Mouse (Mus musculus) right cerebral cortex, postnatal 36 days (tissue): ENCODE measurements at regions not wholly inside any gene's neighbourhood (a gene's known extent, or its start where the extent isn't known, plus 50 kb on each side); places are given as distances from the start of the nearest gene placed in this dataset.
"Not testable (repeated sequence)": the region's sequence is repeated elsewhere in the genome, so short reads cannot be mapped to it uniquely, and the experiment has no call there.

ENCODE experiments used
- DNase-seq, 2 experiments: peaks; one replicate each; pipeline ENCODE4 v3.0.0; 2022; ENCODE audit warnings: low spot score in 2 of 2, mixed read lengths in 1 of 2

DNA sequence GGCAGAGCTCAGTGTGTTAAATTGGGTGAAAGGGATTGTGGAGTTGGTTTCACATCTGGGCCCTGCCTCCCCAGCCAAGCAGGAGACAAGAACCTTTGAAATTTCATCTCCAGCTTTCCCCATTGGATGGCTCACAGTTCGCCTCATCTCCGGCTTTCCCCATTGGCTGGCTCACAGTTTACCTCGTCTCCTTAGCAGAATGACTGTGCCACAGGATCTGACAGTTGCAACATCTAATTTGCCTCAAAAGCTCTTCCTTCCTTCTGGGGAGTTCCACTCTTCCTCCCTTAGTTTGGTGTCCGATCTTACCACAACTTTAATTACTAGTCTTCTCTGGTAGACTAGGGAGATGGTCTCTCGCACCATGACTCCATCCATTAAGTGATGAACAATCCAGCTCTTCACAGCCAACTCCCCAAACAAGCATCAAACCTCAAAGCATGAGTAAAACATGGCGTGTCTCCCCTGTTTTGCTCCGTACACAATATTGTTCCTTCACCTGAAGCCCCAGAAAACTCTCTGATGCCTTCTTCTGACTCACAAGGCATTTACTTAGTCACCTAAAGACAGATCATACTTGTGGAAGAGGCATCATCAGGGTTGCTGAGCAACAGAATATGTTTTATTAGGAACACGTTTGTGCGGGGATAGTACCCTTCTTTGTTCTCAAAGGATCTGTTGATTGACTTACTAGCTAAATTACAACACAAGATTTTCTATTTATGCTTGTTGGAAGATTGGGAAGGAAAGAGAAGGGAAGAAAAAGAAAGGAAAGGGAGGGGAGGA, 199.1 kb upstream of the Serp2 start:
- DNase-seq, result no peak

DNA sequence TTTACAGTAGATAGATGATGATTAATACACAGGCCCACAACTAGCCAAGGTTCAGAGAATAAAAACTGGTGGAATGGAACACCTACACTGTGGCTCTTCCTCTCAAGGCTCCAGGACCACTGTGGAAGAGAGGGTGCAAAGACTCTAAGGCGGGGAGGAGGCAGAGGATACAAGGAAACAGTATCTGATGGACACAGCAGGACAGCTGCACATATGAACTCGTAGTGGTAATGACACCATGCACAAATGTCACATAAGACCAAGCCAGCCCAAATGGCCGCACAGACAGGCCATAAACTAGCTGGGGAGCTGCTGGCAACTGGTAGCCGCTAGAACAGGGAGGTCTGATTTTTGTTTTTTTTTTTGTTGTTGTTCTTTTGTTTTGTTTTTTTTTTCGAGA, 197.0 kb upstream of the Serp2 start:
- DNase-seq, result no peak

DNA sequence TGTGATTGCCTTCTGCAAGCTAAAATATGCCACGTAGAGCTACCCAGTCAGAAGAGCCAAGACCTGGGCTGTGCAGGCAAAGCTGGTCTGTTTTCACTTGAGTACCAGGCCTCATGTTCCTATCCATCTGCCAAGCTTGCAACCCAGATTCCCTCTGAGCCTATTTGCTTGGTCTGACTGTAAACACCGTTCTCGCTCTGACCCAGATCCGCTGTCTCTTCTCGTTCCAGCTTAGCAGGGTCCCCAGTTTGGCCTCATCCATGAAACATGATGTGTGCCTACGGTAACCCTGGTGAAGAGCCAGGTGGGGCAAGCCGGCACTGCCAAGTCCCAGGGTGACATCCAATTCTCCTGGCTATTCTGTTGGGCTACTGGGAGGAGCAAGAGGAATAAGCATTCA, 192.5 kb upstream of the Serp2 start:
- no peak for DNase-seq

DNA sequence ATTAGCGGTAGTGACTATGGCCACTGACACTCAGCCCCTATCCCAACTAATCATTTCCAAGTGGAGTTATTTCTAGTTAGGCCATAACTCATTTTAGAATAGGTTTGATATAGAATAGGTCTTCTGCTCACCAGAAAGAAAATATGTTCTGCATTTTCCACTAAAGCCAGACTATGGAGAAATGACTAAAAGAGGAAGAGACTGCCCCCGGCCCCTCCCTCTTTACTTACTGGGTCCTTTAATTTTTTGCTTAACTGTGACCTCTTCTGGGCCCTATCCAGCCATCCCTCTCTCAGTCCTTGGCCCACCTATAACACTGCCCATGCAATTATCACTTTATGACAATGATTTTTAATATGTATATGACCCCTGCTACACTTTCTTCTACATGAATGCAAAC, 192.0 kb upstream of the Serp2 start:
- DNase-seq, result no peak

DNA sequence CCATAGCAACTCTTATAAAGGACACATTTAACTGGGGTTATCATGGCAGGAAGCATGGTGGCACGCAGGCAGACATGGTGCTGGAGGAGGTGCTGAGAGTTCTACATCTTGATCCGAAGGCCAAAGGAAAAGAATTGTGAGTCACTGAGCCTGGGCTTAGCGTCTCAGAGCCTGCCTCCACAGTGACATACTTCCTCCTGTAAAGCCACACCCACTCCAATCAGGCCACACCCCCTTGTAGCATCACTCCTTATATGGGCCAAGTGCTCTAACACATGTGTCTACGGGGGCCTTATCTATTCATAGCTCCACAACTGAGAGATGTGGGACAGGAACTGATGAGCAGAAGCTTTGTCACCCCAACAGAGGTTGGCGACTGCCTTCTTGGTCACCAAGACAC, 191.1 kb upstream of the Serp2 start:
- DNase-seq, result no peak

DNA sequence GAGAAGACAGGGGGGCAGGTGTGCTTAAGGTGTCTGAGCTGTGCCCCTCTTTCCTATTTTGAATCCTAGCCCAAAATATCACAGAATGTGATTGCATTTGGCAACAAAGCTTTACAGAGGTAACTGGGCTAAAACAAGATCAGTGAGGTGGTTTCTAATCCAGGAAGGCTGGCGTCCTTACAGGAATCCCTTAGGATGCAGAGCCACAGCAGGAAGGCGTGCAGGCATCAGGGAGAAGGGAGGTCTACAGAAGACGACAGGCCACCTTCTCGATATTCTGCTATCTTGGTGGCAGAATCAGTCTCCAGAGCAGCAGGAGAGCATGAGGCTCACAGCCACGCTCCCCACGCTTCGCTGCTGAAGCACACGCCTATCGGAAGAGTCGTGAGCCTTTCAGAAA, 189.6 kb upstream of the Serp2 start:
- DNase-seq, result no peak

DNA sequence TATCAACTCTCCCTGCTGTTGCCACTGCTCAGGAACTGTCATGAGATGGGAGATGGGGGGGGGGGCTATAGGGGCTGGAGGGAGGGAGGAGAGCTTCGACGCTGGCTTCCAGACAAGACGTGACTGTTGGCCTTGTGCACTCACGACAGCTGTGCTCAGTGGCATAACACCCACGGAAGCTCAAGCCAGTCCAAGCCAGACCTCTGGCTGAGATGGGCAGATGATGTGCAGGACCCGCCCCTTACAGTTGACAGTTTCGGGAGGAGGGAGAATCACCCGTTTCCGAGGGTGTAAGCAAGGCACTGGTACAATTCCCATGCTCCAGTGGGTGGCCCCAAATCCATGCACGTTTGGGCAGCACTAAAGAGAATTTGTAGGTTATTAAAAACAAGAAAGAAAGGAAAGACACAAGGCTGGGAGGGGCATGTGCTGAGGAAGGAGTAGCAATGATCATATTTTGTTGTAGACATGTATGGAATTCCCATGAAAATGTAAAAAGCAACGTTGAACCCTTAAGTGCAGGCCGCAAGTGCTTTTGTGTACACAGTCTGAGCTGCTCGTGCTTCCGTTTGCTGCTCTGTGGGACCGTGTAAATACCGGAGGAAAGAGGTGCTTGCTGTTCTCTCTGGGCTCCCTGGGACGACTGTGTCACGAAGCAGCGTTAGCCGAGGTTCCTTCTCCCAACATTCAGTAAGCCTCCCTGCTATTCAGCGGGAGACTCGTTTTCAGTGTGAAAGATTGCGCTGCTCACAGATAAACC, 188.2 kb upstream of the Serp2 start:
- DNase-seq, result no peak

DNA sequence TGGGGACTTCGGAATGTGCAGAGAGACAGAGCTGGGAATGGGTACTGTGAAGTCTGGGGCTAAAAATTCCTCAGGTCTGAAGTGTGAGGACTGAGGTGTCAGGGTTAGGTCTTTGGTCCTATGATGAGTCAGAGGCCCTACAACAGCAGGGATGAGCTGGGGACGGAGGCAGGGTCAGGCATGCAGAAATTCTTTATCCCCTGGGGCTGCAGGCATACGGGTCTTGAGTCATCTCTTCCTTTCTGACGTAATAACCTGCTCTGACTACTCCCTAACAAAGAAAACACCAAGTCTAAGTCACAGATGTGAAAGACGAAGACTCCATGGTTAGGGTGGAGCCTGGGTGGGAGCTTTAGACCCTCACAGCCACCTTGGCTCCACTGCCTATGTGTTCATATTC, 185.6 kb upstream of the Serp2 start:
- DNase-seq, result no peak

DNA sequence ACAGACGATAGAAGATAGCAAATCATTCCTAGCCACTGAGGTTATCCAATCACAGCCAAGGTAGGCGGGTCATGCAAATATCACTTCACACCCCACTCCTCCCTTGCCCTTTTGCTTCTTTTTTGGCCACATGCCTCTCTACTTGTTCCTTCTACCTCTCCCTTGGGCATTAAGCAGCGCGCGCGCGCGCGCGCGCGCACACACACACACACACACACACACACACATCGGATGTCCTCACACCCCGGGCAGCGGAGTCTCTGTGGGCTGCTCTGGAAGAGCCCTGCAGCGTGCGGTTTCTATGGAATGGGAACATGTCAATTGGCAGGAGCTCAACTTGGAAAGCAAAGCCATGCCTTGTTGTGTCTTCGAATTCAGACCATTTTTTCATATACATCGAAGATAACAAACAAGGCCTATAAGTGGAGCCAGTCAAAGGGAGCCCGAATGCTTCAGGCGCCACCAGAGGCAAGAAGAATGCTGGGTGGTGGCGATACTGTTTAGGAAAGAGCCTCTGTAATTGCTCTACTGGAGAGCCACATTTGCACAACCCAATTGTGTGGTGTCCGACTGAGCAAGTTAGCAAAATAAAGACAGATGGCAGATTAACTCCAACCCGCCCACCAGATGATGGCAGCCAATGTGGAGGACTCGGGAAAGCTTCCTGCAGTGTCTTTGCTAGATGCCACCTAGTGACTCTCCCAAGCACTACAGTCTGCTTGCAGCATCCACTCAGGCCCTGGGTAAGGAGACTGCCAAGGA, 183.3 kb upstream of the Serp2 start:
- DNase-seq, result peak; percentile 77 to 86

DNA sequence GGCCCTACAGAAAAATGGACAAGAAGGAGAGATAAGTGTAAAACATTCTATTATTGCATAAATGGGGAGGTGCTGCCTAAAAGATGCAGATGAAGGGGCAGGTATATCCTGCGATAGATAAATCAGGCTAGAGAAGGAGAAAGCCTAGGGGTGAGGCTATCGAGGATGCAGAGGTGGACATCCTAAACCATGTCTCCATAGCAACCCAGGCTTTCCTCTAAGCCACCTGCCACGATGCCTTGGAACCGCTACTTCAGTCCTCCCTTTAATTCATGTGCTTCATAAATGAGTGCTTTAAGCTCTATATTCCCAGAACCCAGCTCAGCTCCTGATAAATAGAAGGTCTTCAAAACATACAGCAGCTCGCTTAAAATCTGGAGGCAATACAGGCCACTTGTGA, 179.3 kb upstream of the Serp2 start:
- no peak for DNase-seq

DNA sequence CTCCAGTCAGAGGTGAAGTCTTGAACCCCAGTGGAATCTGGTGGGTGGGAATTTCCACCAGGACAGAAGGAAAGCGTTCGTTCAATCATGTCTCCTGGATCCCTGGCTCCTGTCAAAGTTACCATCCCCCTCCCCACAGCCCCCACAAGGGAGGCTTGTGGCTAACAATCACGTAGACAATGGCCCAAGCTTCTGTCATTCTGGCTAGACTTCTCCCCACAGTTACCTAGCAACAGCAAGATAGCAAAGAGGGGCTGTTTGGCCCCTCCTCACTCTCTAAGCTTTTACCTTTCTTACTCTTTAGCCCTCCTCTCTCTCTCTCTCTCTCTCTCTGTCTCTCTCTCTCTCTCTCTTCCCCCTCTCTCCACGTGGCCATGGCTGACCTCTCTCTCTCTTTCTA, 178.4 kb upstream of the Serp2 start:
- no peak for DNase-seq

DNA sequence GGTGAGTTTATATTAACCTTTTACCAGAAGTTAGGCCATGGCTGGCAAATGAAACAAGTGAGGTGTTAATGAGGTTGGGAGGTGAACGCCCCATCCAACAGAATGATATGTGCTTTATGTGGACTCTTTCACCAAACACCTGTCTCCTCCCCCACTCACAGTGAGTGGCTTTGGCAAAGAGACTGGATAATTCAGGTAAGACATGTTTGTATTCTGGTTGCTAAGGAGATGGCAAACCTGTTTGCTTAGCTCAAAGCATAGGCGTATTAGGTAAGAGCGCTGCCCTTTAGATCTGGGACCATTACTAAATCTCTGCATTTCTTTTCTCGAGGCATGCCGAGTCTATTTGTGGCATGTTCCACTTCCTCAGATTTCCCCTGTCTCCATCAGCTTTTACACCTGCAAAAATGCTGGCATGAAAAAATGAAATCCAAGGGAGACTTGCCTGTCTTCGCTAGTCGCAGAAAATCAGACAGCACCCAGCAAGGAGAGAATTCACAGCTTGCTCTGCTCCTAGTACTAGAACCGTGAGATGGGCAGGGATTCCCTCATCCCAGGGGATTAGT, 176.7 kb upstream of the Serp2 start:
- DNase-seq, result no peak

DNA sequence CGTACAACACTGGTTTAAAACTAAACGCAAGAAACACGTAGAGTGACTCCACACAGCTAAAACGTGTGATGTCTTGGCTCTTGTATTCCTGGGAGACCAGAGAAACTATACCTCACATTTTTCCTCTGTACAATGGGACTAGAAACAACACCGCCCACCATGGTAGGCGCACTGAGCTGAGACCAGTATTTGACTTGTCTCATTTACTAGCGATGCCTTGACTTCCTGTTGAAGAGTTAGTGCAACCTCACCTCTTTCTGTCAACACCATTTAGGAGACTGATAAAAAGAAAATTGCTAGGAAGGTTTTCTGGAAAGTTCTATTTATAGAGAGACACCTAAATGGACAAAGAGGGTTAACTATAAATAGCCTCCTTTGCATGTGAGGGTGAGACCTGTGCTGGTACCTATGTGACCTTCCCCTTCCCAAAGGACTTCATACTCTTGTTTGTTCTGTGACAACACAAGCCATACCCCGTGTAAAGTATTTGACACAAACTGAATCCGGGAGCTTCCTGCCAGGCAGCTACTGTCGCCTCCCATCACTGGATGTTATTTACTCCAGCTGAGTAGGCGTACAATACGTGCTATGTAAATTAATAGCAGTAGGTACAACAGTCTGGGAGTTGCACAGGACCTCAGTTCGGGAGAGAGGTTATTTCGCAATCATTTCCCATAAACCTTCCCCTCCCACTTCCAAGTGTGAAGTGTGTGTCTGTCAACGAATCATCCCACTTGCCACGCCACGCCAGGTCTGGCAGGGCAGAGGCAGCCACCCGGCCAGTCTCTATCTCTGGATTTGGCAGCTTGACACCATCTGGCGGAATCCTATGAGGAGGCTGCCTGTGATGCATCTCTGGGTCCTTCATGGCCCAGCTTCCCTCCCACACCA, 174.7 kb upstream of the Serp2 start:
- DNase-seq, result no peak

DNA sequence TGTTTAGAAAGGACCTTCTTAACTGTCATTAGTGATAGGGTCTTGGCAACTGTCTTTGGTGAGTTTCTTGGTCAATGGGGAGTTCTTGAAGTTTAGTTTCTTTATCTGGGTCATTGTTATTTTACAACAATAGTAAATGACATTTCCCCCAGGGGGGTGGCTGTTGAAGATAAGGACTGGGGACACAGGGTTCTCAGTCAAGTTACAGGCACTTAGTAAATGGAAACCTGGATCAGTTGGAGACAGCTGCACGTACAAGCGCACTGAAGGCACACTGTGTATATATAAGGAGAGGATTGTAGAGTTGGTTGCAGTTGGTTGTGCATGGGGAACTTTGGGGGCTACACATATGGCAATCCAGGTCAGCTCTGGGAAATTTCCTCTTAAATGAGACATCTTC, 169.2 kb upstream of the Serp2 start:
- no peak for DNase-seq

DNA sequence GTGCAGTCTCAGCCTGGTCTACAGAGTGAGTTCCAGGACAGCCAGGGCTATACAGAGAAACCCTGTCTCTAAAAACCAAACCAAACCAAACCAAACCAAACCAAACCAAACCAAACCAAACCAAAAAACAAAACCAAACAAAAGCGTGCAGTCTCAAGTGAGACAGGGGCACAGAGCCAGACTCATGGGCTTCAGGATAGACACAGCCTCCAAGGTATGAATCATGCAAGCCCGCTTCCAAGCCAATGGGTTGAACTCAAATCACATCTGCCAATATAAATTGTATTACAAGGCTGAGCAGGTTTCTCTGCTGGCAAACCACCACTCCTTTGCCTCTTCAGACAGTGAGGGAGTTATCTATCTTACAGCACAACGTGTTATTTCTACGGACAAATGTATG, 168.5 kb upstream of the Serp2 start:
- not testable (repeated sequence) for DNase-seq

DNA sequence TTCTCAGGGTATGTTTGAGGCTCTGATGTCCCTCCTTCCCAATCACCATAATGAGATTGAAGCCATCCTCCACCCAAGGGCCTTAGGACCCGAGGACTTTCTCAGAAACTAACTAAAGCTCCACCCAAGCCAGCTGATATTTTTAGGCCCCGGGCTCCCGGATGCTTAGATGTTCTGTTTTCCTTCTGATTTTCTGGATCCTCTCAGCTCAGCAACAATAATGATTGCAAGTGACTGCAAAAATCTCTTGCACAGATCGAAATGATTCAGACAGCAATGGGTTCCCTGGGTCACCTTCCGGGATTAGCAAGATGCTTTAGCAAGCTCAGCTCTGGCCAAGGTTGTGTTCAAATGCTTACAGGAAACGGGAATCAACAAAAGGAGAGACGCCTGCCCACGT, 168.1 kb upstream of the Serp2 start:
- no peak for DNase-seq

DNA sequence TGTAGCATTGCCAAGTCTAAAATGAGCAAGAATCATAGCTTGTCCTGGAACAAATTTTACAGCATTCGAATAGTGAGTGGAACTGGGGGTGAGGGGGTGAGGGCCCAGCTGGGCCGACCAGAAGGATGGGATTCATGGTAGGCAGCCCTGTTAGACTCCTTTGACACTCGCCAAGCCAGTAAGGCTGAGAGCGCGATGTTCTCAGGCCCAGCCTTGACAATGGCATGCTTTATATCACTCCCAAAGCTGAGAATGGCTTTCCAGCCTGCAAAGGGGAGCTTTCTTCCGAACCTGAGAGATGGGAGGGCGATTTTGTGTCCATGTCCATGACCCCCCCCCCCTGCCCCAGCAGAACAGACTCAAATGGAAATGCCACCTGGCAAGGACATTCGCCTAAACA, 167.7 kb upstream of the Serp2 start:
- DNase-seq, result peak in 1 of 2 experiments; percentile 30

DNA sequence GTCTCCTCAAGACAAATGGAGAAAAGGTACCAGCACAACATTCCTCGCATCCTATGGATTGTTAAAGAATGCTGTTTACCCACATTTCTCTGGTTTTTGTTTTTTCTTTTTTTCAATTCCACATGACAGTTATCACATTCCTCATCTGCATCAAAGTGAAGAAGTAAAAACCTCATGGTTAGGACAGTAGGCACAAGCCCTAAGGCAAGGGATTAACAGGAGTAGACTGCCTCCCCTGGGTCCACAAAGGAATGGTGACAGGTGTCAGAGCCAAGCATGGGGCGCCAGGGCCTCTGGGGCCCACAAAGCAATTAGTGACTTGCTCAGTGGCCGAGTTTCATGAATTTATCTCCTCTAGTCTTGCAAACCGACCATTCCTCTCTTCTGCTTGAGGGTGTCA, 166.9 kb upstream of the Serp2 start:
- DNase-seq, result no peak

DNA sequence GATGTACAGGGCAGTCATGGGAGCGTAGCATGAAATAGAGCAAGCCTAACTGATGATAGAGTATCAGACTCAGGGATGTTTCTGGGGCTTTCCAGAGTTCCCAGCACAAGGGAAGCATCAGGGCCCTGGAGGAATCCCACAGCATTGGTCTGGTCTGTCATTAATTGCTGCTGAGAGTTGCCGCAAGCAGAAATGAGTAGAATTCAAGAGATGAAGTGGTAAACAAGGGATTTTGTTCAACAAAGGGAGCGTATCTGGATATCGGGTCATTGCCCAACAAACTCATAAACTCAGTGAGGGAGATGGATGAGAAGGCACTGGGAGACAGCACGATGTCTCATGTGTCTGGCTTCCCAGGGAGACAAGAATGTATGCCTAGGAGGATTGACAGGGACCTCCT, 165.6 kb upstream of the Serp2 start:
- no peak for DNase-seq

DNA sequence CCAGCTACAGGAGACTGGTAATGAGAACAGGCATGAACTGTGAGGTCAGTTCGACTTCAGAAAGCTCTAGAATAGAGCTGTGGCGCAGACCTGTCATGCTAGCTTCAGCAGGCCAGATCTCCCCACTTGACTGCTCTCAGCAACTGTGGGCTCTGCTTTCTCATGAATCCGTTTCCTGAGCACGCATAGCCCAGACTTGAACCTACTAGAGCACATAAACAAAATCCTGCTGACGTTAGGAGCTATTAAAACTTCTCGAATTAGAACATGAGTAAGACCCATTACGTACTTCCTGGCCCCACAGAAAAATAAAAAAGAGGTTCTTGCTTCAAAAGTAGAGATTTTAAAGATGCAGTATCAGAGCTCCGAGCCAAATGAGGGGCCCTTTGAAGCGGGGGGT, 165.1 kb upstream of the Serp2 start:
- no peak for DNase-seq

DNA sequence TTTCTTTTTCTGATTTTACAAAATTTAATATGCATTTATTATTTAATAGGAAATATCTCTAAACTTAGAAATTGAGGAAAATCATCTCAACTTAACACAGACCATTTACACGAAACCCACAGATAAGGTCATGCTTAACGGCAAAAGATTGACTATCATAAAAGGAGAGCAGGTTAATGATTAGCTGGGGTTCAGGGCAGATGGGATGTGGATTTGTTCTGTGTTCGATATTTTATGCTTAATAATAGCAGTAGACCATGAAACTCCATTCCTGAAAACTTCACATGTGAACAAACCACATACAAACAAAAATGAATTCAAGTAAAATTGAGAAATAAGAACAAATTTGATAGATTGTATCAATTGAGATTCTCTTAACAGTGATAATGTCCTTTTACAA, 160.4 kb upstream of the Serp2 start:
- DNase-seq, result no peak
